In genomic region chr4:153208215-153208614, GRCm38 (mm10) we compare ENCODE assay signal across 23 mouse cellular contexts.
"Had no signal": no experiment of that assay in that cellular context is flagged by ENCODE, and none has a peak within 500 bp of the region (broad histone marks: within the 10 kb centered on the region; RNA-seq: fewer than 3 reads in every experiment).

No protein-coding gene starts in this region.

- H3K4me3 ChIP-seq: intestine, embryonic 15.5 days; left cerebral cortex, adult 2 months; limb, embryonic 13.5 days; liver, embryonic 12.5 days; liver, embryonic 15.5 days; lung, embryonic 15.5 days; midbrain, embryonic 12.5 days; neural tube, embryonic 12.5 days had no signal

- H3K9me3 ChIP-seq: intestine, embryonic 15.5 days; limb, embryonic 13.5 days; liver, embryonic 12.5 days; liver, embryonic 15.5 days; lung, embryonic 15.5 days; midbrain, embryonic 12.5 days; neural tube, embryonic 12.5 days had no signal

- H3K27me3 ChIP-seq: intestine, embryonic 15.5 days; liver, embryonic 12.5 days; liver, embryonic 15.5 days; lung, embryonic 15.5 days; megakaryocyte, embryonic 14.5 days had no signal

- H3K4me1 ChIP-seq: intestine, embryonic 15.5 days; liver, embryonic 12.5 days; liver, embryonic 15.5 days; lung, embryonic 15.5 days; megakaryocyte, embryonic 14.5 days had no signal

- H3K9ac ChIP-seq: intestine, embryonic 15.5 days; limb, embryonic 13.5 days; liver, embryonic 12.5 days; liver, embryonic 15.5 days; lung, embryonic 15.5 days; midbrain, embryonic 12.5 days; neural tube, embryonic 12.5 days had no signal

- H3K36me3 ChIP-seq: intestine, embryonic 15.5 days; limb, embryonic 13.5 days; liver, embryonic 12.5 days; liver, embryonic 15.5 days; lung, embryonic 15.5 days; midbrain, embryonic 12.5 days; neural tube, embryonic 12.5 days had no signal

- DNase-seq: kidney, adult 11 months; kidney, adult 9 months; kidney, postnatal 14 days; layer of hippocampus, postnatal 36 days; left cerebral cortex, postnatal 4 days; liver; lung, adult 18-20 months; lung, postnatal 36 days; right cerebral cortex, adult 18-20 months; right cerebral cortex, postnatal 4 days; thymus, adult 2 months; thymus, postnatal 25 days had no signal

- H3K4me2 ChIP-seq: intestine, embryonic 15.5 days; limb, embryonic 13.5 days; liver, embryonic 12.5 days; liver, embryonic 15.5 days; lung, embryonic 15.5 days; midbrain, embryonic 12.5 days; neural tube, embryonic 12.5 days had no signal

- ATAC-seq: hindbrain, embryonic 16.5 days; liver, embryonic 12.5 days had no signal

- H3K27ac ChIP-seq: intestine, embryonic 15.5 days; left cerebral cortex, adult 2 months; limb, embryonic 13.5 days; liver, embryonic 12.5 days; liver, embryonic 15.5 days; lung, embryonic 15.5 days; midbrain, embryonic 12.5 days; neural tube, embryonic 12.5 days; stomach, postnatal 0 days had no signal
